Mouse (Mus musculus) embryonic fibroblast, embryonic 13.5 days (primary cell): ENCODE measurements around the gene Fam171a1.

Source experiments
- CTCF ChIP-seq: IDR thresholded peaks from 2 replicates; pipeline ENCODE4 v1.5.1; 2011; ENCODE audit warnings: mild to moderate bottlenecking, control low read depth, low read length, moderate library complexity, borderline replicate concordance; ENCODE audit not compliant: insufficient read depth
- POLR2A ChIP-seq: IDR thresholded peaks from 2 replicates; pipeline ENCODE4 v1.6.1; 2011; ENCODE audit warnings: low read depth, mild to moderate bottlenecking, control low read depth, low read length, moderate library complexity

GRCm38 (mm10) chr2:3154986-3155385, 41.0 kb downstream of the Fam171a1 start:
- no peak for TF ChIP-seq POLR2A
- TF ChIP-seq CTCF = no peak
